Mouse (Mus musculus) cortical plate, adult 2 months (tissue): ENCODE measurements around the gene 1810049J17Rik.

Experiments used
- CTCF ChIP-seq: fragments of 200-500 bp; IDR thresholded peaks from 2 replicates; pipeline ENCODE4 v1.5.1; 2011; ENCODE audit warnings: mild to moderate bottlenecking, control low read depth, low read length; ENCODE audit not compliant: insufficient read depth; ENCODE audit errors: extremely low read depth
- POLR2A ChIP-seq: fragments of 200-500 bp; IDR thresholded peaks from 2 replicates; pipeline ENCODE4 v1.6.1; 2011; ENCODE audit warnings: mild to moderate bottlenecking, low read length, control low read depth; ENCODE audit not compliant: insufficient read depth; ENCODE audit errors: extremely low read depth

- TF ChIP-seq CTCF (no peak), POLR2A (no peak)
These were observed 8.7 kb upstream of the 1810049J17Rik start for GRCm38 (mm10) chr15:12330389-12330788.
